Mouse (Mus musculus) kidney, adult 2 months (tissue): Measurements from ENCODE around the gene Fmnl1.
A peak's percentile ranks its signal among the peaks of the same experiment; 100 is the strongest.

Experiments used
- CTCF ChIP-seq: fragments of 200-500 bp; conservative IDR thresholded peaks from 2 replicates; pipeline ENCODE4 v1.5.1; 2011; ENCODE audit warnings: low read depth, mild to moderate bottlenecking, control low read depth, low read length, moderate library complexity, mixed read lengths; ENCODE audit not compliant: insufficient read depth, insufficient read length
- POLR2A ChIP-seq: fragments of 200-500 bp; IDR thresholded peaks from one replicate; pipeline ENCODE4 v1.6.1; 2011; ENCODE audit warnings: low read depth, low read length, control low read depth

DNA sequence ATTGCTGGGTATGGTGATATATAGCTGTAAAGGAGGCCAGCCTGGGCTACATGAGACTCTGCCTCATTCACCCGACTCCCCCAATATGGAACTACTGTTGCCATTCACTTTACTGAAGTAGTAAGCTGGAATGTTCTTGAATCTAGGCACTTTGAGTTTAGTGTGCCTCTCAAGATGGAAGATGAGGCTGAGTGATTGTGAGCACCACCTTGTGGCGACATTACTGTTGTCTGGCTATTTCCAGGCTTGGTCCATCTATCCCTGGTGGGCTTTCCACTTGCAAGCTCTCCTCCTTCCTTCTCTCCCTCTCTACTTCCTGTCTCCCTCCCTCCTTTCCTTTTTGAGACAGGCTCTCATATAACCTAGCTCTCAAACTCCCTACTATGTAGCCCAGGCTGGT is 14.0 kb downstream of the Fmnl1 start:
- TF ChIP-seq CTCF (peak; percentile 67), POLR2A (no peak)
